Mouse (Mus musculus) stomach, postnatal 0 days (tissue): ENCODE measurements at regions not wholly inside any gene's neighbourhood (a gene's known extent, or its start where the extent isn't known, plus 50 kb on each side); places are given as distances from the start of the nearest gene placed in this dataset.

Experiments used
- CTCF ChIP-seq: IDR thresholded peaks from 2 replicates; pipeline ENCODE4 v1.5.1; 2016; ENCODE audit warnings: antibody characterized with exemption, low read depth, mild to moderate bottlenecking, moderate library complexity
- EP300 ChIP-seq: optimal IDR thresholded peaks from 2 replicates; pipeline ENCODE3; 2016; ENCODE audit warnings: antibody characterized with exemption

DNA sequence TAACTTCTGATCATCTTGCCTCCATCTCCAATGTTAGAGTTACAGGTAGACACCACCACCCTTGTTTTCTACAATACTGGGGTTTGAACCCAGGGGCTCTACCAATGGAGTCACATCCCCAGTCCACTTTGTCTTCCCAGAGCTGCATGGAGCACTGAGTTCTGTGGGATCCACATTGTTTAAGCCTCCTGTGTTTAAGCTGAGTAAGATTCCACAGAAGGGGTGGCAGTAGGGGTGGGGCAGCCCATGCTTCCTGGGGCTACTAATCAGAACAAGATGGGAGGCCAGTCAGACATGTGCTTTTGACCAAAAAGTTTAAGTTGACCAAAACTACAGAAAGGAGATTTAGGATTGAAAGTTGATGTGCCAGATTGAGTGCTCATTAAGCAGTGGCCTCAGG lies 299.3 kb downstream of the Plekhb2 start:
- no peak for TF ChIP-seq CTCF
- TF ChIP-seq EP300, result no peak
